Mouse (Mus musculus) retina, postnatal 7 days (tissue): ENCODE measurements around the gene Lsm4.
A peak's percentile ranks its signal among the peaks of the same experiment; 100 is the strongest.

Source experiments
- DNase-seq: peaks from one replicate; pipeline ENCODE4 v3.0.0-alpha.2; 2012; ENCODE audit warnings: low read depth, low spot score

Lsm4 gene

GRCm38 (mm10) chr8:70700555-70700922 lies 27.5 kb downstream of the Lsm4 start:
- DNase-seq, result peak; percentile 91

DNA sequence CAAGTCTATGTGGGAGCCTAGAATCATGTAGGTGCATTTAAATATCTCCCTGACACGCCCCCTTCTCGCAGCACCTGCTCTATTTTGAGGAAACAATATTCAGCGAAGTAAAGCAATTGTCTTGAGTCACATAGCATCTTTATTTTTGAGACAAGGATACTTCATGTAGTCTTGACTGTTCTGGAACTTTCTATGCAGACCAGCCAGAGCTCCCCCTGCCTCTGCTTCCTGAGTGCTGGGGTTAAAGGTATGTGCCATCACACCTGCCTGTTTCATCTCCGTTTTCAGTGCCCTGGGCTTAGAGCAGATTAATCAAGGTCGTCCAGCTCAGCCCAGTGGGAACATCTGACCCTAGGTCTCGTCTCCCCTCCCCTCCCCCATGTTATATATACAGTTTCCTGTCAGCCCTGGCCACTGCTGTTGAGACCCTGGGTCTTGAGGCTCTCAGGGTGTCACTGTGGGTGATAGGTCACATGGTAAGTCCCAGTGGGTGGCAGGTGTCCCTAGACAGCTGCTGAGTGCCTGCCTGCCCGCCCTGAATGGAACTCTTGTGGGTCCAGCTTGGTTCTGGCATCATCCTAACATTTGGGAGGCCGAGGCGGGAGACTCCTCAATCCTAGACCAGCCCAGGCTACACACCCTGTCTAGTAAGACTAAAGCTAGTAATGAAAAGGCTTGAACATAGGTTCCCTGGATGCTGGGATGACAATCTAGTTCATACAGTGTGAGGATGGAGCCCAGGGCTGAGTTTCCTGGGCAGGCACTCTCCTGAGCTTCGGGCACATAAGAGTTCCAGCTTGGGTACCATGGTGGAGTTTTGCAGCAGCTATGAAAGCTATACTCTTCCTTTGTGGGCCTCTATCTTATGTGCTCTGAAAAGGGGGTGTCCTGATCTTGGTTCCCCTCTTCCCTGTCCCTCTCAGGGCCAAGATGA lies 28.3 kb downstream of the Lsm4 start:
- no peak for DNase-seq

- no peak for DNase-seq
Observed at GRCm38 (mm10) chr8:70701982-70702841, 29.2 kb downstream of the Lsm4 start.

DNA sequence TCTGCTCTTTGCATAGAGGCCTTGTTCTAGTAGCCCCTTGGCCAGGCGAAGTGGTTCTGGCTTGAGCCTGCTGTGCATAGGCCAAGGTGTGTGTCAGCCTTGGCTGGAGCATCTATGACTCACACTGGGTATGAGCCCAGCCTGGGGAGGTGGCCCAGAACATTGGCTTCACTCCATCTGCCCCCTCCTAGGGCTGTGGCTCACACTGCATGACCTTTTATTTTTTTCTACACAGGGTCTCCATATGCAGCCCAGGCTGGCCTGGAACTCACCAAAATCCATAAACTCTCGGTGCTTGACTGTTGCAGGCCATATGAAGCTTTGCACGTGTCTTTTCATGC lies 29.8 kb downstream of the Lsm4 start:
- no peak for DNase-seq

- no peak for DNase-seq
Observed at GRCm38 (mm10) chr8:70703287-70703686, 30.2 kb downstream of the Lsm4 start, which contains the start of gene Iqcn. Gene Iqcn (plus strand): TSS chr8:70703457.

DNA sequence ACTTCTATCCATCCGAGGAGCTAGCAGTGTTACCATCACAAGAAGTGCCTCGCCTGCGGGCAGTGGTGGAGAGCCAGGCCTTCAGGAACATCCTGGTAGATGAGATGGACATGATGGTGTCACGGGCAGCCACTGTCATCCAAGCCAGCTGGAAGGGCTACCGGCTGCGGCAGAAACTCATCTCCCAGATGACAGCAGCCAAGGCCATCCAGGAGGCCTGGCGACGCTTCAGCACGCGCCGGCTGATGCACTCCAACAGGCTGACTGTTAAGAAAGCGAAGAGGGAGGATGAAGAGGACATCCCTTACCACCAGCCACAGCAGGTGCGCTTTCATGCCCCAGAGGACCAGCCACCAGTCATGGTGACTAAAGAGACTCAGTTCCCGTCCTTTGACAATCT lies 35.2 kb downstream of the Lsm4 start:
- DNase-seq, result no peak

DNA sequence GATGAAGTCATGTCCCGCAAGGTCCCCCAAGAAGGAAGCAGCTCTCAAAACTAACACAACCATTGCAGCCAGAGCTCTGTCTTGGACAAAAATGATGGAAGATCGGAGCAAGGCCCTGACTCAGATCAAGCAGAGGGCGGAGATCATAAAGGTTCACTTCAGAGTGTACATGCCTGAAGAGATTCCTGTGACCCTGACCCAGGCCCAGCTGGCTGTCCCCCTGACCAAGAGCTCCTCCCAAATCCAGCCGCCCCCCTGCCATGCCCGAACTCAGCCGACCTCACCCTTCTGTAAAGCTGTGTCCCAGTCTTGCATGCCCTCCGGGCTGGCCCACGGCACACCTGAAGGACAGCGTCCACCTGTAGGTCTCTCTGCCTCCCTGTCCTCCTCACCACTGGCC lies 36.7 kb downstream of the Lsm4 start:
- DNase-seq, result no peak

GRCm38 (mm10) chr8:70710296-70710695 lies 37.2 kb downstream of the Lsm4 start:
- DNase-seq, result no peak

GRCm38 (mm10) chr8:70711041-70711440 lies 38.0 kb downstream of the Lsm4 start:
- no peak for DNase-seq

DNA sequence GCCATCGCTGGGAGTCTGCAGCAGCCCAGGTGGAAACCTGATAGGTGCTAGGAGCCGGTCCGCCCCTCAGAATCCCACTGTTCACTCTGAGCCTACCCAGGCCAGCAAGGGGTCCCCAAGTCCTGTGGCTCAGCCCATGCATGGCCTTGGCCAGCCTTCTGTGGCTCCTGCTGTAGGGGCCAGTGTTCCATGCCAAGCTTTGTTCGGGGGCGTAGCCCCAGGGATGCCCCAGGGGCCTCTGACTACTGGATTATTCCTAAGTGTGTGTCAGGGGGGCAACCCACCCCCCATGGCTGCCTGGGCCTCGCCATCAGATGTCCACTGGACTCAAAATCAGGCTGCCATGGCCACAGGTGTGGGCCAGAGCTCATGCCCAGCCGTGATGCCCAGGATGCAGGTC lies 40.9 kb downstream of the Lsm4 start:
- DNase-seq, result no peak

DNA sequence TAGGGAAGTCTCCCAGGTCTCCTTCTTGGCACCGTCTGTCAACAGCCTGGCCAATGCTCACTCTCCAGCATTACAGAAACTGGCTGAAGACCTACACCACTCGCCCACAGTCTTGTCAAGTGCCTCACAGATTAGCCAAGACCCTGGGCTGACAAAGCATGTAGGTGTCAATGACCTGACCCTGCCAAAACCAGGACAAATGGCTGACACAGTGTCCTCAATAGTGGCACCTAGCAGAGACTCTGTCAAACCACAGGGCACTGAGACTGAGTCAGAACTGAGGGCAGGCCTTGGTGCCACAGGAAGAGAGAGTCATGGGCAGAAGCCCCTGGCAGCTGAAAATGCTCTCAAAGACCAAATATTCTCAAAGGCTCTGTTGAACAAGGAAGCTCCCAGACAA lies 42.0 kb downstream of the Lsm4 start:
- no peak for DNase-seq

- DNase-seq, result no peak
Observed at GRCm38 (mm10) chr8:70716521-70717400, 43.7 kb downstream of the Lsm4 start.

GRCm38 (mm10) chr8:70718297-70718696 lies 45.2 kb downstream of the Lsm4 start, which contains the start of gene Gm3336:
Gene Gm3336 (plus strand): TSS chr8:70718543.
- DNase-seq, result no peak

GRCm38 (mm10) chr8:70719796-70720270 lies 46.8 kb downstream of the Lsm4 start:
- no peak for DNase-seq

GRCm38 (mm10) chr8:70720739-70721138 lies 47.7 kb downstream of the Lsm4 start:
- DNase-seq, result peak; percentile 73

GRCm38 (mm10) chr8:70721601-70722000 lies 48.6 kb downstream of the Lsm4 start:
- DNase-seq, result no peak

DNA sequence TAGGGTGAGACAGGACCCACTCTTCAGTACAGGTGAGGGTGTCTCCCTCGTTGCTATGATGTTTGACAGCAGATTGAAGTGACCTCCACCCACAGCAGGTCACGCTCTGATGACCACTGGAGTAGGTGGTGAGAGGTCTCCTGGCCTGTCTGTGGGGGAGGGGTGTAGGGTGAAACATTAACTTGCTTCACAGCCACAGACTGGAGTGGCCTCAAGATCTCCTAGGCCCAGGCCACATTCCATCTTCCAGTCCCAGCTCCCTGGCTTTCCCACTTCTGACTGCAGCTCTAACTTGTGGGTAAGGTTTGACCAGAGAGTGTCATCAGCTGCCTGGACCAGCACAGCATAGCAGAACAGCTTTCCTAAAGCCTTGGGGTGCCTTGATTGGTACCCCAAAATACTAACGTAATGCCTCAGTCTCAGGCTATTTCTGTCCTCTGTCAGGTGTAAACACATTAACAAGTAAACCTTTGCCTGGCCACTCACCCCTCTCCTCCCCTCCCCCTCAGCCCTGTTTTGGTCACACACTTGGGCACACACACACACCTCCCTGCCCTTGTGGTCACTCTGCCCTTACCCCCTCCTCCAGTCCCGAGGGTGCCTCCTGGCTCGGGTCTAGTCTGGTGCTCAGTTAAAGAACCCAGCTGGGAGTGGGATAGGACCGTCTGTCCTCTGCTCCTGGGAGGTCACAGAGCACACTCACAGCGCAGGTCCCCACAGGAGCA lies 50.6 kb downstream of the Lsm4 start, which contains the start of gene Pde4c:
TSS of gene Pde4c (plus strand) at position 235 of the 725 bp plus-strand sequence.
- no peak for DNase-seq

- DNase-seq, result no peak
Observed at GRCm38 (mm10) chr8:70724216-70724615, 51.2 kb downstream of the Lsm4 start.

DNA sequence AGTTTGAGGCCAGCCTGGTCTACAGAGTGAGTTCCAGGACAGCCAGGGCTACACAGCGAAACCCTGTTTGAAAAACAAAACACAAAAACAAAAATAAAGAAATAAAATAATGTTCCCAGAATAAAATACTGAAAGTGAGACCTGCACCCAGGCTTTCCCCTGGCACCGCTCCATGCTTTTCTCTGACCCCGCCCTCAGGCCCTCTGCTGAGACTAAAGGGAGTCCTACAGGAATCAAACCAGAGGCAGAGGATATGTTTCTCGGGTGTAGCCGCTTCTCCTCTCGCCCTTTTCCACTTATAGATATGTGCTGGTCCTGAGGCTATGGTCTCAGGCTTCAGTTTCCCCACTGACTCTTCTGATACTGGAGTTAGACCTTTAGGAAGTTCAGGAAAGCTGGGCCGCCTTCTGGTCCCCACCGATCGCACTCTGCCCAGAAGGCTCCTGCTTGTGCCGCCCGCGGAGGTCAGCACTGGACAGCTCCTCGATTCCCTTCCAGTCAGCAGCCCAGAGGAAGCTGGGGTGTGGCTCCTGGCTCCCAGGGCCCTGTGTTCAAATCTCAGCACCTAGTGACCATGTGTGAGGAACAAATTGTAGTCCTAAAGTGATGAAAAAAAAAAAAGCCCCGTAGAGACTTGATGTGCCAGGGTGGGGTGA lies 52.9 kb downstream of the Lsm4 start:
- DNase-seq, result no peak

- DNase-seq, result no peak
Observed at GRCm38 (mm10) chr8:70726721-70727120, 53.7 kb downstream of the Lsm4 start.
